Mouse (Mus musculus): ENCODE measurements at regions not wholly inside any gene's neighbourhood (a gene's known extent, or its start where the extent isn't known, plus 50 kb on each side); places are given as distances from the start of the nearest gene placed in this dataset.

DNA sequence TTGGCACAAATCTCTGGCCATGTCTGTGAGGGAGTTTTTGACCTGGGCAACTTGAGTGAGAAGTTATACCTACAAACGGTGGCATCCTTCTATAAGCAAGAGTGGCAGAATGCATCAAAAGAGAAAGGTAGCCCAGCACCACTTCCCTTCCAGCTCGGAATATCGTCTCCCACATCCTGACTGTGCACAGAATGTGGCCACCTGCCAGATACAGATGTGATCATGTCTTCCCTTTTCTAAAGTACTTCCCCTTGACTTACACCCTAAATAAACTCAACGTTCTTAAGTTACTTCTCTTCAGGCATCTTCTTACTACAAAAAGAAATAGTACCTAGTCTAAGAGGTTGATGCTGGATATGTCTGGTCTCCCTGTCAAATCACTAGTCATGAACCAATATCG is 175.2 kb upstream of the 2610001J05Rik start:
- no peak for DNase-seq (ENCODE audit: low spot score)

DNA sequence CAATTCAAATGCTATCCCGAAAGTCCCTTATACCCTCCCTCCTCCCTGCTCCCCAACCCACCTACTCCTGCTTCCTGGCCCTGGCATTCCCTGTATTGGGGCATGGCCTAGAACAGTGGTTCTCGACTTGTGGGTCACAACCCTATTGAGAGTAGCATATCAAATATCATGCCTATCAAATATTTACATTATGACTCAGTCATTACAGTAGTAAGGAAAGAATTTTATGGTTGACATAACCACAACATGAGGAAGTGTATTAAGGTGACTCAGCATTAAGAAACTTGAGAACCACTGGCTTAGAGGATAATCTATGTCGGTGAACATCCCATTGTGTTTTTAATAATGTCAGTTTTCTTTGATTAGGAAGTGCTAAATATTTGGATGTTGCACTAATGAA is 173.3 kb upstream of the 2610001J05Rik start:
- no peak for DNase-seq (ENCODE audit: low spot score)

DNA sequence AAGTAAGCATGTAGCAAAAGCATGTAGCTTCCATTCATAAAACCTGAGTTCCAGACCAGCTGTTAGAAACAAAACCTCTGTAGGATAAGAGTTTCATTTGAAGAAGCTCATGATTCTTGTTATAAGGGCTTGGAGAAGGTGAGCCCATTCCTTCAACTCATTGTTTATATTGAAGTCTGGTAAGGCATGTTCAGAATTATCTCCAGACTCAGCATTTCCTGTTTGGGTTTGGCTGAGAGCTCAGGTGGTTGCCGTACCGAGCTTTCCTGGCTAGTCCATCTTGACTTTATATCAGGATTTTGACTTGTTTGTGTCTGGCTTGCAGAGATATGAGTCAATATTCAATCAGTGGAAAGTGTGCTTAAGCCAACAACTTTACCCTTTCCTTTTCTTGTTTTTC is 154.6 kb upstream of the 2610001J05Rik start:
- DNase-seq (ENCODE audit: low spot score): no peak

DNA sequence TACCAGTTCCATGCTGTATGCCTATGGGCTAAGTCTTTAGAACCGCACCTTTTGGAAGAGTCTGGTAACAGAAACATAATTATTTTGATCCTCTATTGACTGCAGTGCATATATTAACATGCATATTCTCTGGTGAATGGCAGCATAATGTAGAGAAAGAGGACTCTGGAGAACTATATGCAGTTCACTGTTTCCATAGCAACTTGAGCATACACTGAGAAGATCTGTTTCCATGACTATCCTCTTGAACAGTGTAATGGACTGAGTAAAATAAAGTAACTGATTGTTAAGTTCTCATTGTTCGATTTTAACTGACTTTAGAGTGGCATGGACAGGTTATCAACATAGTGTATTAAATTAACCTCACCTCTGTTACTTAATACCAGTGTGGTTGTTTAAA is 147.6 kb upstream of the 2610001J05Rik start:
- DNase-seq (ENCODE audit: low spot score): no peak

DNA sequence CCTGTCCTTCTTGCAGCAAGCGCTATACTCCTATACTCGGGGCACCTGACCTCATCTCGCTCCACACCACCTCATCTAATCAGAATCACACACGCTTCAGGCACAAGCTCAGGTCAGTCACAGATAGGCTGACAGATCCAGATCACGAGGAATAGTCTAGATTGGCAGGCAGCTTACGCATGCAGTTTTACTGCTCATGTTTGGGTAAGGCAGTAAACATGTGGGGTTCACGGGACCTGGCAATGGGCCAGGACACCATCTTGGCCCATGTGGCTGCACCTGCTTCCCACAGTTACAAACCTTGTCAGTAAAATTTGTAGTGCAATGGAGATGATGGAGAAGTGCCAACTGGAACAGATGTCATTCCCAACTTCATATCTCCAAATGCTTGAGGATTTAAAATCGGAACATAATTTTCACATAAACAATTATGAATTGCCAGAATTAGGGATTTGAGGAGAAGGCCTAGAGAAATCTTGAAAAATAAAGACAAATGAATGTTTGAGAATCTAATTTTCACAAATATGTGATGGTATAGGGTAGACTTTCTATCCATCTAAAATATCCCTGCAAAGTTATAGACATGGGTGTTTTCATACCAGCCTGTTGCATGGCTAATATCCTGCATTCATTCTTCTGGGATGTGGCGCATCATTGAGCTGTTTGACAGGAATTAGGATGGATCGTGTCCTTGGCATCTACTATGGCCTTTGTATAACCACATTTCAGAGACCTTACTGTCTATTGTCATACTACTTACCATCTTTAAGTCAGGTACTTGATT is 111.5 kb upstream of the 2610001J05Rik start:
- no peak for DNase-seq (ENCODE audit: low spot score)

DNA sequence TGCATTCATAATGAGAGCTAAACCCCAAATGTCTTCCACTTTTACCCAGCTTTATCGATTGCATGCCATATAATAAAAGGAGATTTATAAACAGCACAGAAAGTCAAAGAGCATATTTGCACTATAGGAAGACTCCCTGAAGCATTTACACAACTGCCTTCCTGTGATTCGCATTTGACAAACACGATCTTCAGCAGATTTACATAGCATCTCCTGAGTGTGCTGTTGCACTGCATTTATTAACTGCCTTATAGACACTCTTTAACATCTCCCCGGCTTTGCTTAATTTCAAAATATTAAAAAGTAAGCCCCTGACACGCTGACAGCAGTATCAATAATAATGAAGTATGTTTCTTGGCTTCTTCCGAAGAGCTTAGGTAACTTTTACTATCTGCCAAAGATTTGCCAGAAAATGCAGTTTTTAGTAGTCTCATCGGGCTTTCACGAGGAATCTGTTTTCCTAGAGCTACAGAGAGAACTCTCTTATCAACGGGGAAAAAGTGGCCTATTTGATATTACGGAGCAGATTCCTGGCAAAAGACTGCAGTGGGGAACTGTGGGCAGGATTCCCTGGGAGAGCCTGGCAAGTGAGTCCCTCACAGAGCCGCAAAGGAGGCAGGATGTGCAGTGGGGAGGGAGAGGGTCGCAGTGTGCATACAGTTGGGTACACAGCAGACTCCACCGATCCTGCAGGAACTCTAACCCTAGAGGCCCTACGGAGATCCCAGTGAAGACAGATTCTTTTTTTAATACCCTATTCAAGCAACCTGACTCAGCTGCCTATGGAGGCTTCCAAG is 103.6 kb upstream of the 2610001J05Rik start:
- DNase-seq (ENCODE audit: low spot score): no peak

DNA sequence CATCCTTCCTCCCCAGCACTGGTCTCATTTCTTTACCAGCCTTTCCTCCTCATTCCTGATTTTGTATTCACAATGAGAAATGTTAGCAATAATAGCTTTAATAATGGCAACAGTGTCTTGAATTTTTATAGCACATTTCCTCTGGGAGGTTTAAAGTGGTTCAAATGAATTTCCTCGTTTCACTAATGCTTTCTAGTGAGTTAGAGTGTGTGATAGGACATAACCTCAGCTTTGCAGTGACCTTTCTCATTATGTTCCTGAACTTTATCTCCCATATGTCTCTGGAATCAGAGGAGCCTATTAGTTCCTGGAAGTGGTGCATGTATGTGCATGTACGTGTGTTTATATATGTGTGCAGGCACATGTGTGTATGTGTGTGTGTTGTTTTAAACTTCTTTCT is 93.2 kb upstream of the 2610001J05Rik start:
- no peak for DNase-seq (ENCODE audit: low spot score)

DNA sequence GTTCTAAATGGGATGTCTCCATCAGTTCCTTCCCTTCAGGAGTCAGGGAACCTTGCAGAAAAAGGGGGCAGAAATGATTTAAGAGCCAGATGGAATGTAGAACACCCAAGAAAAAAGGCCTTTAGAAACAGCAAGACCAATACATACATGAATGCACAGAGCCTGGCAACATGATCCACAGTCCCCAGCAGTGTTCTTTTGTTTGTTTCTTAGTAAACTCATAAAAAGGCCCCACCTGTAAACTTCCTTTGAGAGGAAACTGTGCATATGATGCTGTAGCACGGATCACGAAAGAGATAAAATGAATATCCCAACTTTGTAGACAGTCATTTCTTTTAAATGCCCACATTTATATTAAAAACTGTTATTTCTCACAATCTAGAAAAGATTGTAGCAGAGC is 92.7 kb upstream of the 2610001J05Rik start:
- no peak for DNase-seq (ENCODE audit: low spot score)

DNA sequence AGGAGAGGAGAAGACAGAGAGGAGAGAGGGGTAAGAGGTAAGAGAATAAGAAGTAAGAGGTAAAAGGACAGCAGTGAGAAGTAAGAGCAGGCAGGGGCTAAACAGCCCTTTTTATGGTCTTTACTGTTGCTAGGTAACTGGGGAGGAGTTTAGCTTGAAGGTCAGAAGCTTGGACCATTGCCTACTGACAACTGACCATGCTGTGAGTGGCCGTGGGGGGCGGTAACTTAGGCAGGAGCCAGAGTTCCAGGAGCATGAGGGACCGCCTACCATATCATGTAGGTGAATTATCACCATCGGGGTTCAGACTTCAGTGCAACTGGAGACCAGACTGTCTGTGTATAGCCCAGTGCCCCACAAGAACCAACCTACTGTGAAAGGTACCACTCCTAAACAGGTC is 78.3 kb upstream of the 2610001J05Rik start:
- no peak for DNase-seq (ENCODE audit: low spot score)

DNA sequence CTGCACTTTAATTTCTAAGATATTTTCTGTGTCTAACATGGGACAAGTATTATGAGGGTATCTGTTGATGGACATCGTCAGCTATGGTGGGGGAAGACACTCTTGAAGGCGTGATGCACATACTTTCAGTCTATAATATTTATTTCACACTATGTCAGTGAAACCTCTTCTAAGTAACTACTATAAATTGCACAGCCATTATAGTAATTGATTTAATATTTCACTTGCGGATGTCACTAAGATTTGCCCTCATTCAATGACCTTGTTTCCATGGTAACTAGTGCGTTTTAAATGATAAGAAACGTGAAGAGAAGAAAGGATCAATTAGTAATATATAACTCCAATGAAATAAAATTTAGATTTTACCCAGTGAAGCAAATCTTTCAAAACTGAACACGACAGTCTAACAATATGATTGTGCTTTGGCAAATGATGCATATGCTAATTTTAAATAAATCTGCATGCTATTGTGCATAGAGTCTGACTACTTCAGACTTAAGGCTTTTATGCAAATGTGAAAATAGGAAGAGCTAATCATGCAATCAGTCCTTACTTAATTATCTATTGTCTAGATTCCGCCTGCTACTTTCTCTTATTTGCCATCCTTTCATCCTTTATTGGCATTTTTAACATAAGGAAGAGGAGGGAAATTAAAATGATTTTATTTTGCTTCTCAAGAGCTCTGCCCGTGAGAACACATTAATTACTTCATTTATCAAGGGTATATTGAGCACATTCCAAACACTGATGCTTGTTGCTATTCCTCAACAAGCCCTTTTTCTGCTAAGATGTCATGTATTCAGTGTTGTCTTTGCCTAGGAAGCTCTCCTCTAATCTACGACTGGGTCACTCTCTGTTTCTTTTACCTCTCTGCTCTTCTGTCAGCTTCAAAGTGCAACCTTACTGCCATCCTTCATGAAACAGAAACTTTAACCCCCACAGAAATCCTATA is 49.8 kb upstream of the 2610001J05Rik start:
- no peak for DNase-seq (ENCODE audit: low spot score)
